Mouse (Mus musculus) heart, embryonic 11.5 days (tissue): Measurements from ENCODE around the gene Slc24a4. TPM values are rescaled to one million over a fixed set of nuclear protein-coding genes. Genes with fewer than 3 reads are reported as not detected.

Experiments used
- ATAC-seq: fragments of 200-750 bp; cut with Nextera tagmentation; replicated peaks from 2 replicates; pipeline ENCODE4 v1.8.0; 2017; ENCODE audit warnings: moderate library complexity; ENCODE audit not compliant: insufficient number of reproducible peaks, low FRiP score, low TSS enrichment
- H3K27ac ChIP-seq: fragments of 300-500 bp; sonication (generic); 2 replicates; pipeline ENCODE4 v1.5.1; 2014; ENCODE audit warnings: mild to moderate bottlenecking, low read depth, low read length
- H3K27me3 ChIP-seq: fragments of 300-500 bp; sonication (generic); 2 replicates; pipeline ENCODE4 v1.6.1; 2014; ENCODE audit warnings: mild to moderate bottlenecking, low read length, mixed read lengths; ENCODE audit not compliant: control insufficient read depth, insufficient read depth
- H3K36me3 ChIP-seq: fragments of 300-500 bp; sonication (generic); 2 replicates; pipeline ENCODE4 v1.6.1; 2014; ENCODE audit warnings: mild to moderate bottlenecking, low read length, moderate library complexity, mixed read lengths; ENCODE audit not compliant: control insufficient read depth, insufficient read depth
- H3K4me1 ChIP-seq: fragments of 300-500 bp; sonication (generic); 2 replicates; pipeline ENCODE4 v1.6.1; 2014; ENCODE audit warnings: low read length; ENCODE audit not compliant: control insufficient read depth, insufficient read depth
- H3K4me2 ChIP-seq: fragments of 300-500 bp; sonication (generic); 2 replicates; pipeline ENCODE4 v1.6.1; 2014; ENCODE audit warnings: mild to moderate bottlenecking, moderate library complexity
- H3K4me3 ChIP-seq: fragments of 300-500 bp; sonication (generic); 2 replicates; pipeline ENCODE4 v1.5.1; 2014; ENCODE audit warnings: low read depth, low read length
- H3K9ac ChIP-seq: fragments of 300-500 bp; sonication (generic); 2 replicates; pipeline ENCODE4 v1.6.1; 2014; ENCODE audit warnings: mild to moderate bottlenecking, low read depth, low read length, moderate library complexity
- H3K9me3 ChIP-seq: fragments of 300-500 bp; sonication (generic); replicated peaks from 2 replicates; pipeline ENCODE4 v1.6.1; 2016; ENCODE audit warnings: low read length; ENCODE audit not compliant: control insufficient read depth
- WGBS: fragments of 180-500 bp; shearing (Covaris S2); extraction: QIAGEN DNeasy Blood & Tissue Kit; methylation state at CpG from one replicate; pipeline ENCODE4 v1.1.7; 2014; ENCODE audit not compliant: insufficient replicate concordance; 5-methylcytosine and 5-hydroxymethylcytosine counted together
- polyA plus RNA-seq: library from polyadenylated mRNA; unstranded; fragments of >200 nt; fragmentation: Nextera tagmentation; extraction: Ambion mirVana; gene quantifications from 2 replicates; pipeline ENCODE4 v1.2.1, GENCODE M21; 2014

The Slc24a4 gene
- polyA plus RNA-seq, 1 experiment from 2014 or later, result 1.8 TPM

GRCm38 (mm10) chr12:102113391-102113790, 15.1 kb upstream of the Slc24a4 start:
- peaks cover 9% of the 10 kb centered on the region for H3K4me1 ChIP-seq
- no peak overlapping the region for H3K4me2 ChIP-seq
- H3K9ac ChIP-seq, result no peak overlapping the region
- H3K36me3 ChIP-seq, result no peaks in the 10 kb centered on the region
- H3K27me3 ChIP-seq, result no peaks in the 10 kb centered on the region
- no peak for ATAC-seq
- H3K9me3 ChIP-seq, result no peaks in the 10 kb centered on the region
- 57% methylated on average over 3 of the region's 3 CpGs for WGBS
- no peak overlapping the region for H3K27ac ChIP-seq
- no peak overlapping the region for H3K4me3 ChIP-seq

- H3K27ac ChIP-seq, result no peak overlapping the region
- ATAC-seq, result no peak
- WGBS, result 77% methylated on average over 3 of the region's 3 CpGs
- H3K9ac ChIP-seq, result no peak overlapping the region
- H3K36me3 ChIP-seq, result no peaks in the 10 kb centered on the region
- no peaks in the 10 kb centered on the region for H3K9me3 ChIP-seq
- peaks cover 10% of the 10 kb centered on the region for H3K4me1 ChIP-seq
- no peaks in the 10 kb centered on the region for H3K27me3 ChIP-seq
- no peak overlapping the region for H3K4me2 ChIP-seq
- H3K4me3 ChIP-seq, result no peak overlapping the region
Observed at GRCm38 (mm10) chr12:102116580-102116979, 12.0 kb upstream of the Slc24a4 start.

GRCm38 (mm10) chr12:102118014-102118413, 10.5 kb upstream of the Slc24a4 start:
- Histone ChIP-seq H3K9ac (no peak overlapping the region), H3K4me3 (no peak overlapping the region), H3K9me3 (no peaks in the 10 kb centered on the region), H3K27me3 (no peaks in the 10 kb centered on the region), H3K27ac (no peak overlapping the region; the same call in 1 of the 2 replicates), H3K4me2 (no peak overlapping the region), H3K36me3 (no peaks in the 10 kb centered on the region), H3K4me1 (peaks cover 10% of the 10 kb centered on the region)
- 18% methylated on average over 7 of the region's 7 CpGs for WGBS
- ATAC-seq, result no peak

GRCm38 (mm10) chr12:102127601-102128000, 932 bp upstream of the Slc24a4 start:
- Histone ChIP-seq H3K27me3 (peaks cover 42% of the 10 kb centered on the region), H3K9ac (no peak overlapping the region), H3K27ac (no peak overlapping the region), H3K9me3 (no peaks in the 10 kb centered on the region), H3K36me3 (no peaks in the 10 kb centered on the region), H3K4me2 (peak overlapping the region; percentile 98), H3K4me1 (peaks cover 5% of the 10 kb centered on the region), H3K4me3 (peak overlapping the region; percentile 60)
- WGBS, result 9% methylated on average over 7 of the region's 7 CpGs
- ATAC-seq, result no peak

GRCm38 (mm10) chr12:102128791-102129507, 416 bp downstream of the Slc24a4 start:
- Histone ChIP-seq H3K4me1 (peaks cover 5% of the 10 kb centered on the region), H3K9ac (peak overlapping the region; percentile 57), H3K4me3 (peak overlapping the region; percentile 60), H3K4me2 (peak overlapping the region; percentile 98), H3K27me3 (peaks cover 45% of the 10 kb centered on the region), H3K36me3 (no peaks in the 10 kb centered on the region), H3K27ac (no peak overlapping the region), H3K9me3 (no peaks in the 10 kb centered on the region)
- ATAC-seq, result peak; percentile 74
- WGBS, result under 1% methylated on average over 73 of the region's 73 CpGs

GRCm38 (mm10) chr12:102129508-102130030, 1.0 kb downstream of the Slc24a4 start:
- no peak for ATAC-seq
- WGBS, result under 1% methylated on average over 14 of the region's 14 CpGs

GRCm38 (mm10) chr12:102139710-102140109, 11.2 kb downstream of the Slc24a4 start:
- 55% methylated on average over 10 of the region's 10 CpGs for WGBS
- H3K27ac ChIP-seq, result no peak overlapping the region
- H3K9ac ChIP-seq, result no peak overlapping the region

More at GRCm38 (mm10) chr12:102129508-102130030, 1.0 kb downstream of the Slc24a4 start:
- H3K27ac ChIP-seq, result no peak overlapping the region
- peak overlapping the region; percentile 57 for H3K9ac ChIP-seq
- peak overlapping the region; percentile 98 for H3K4me2 ChIP-seq
- H3K4me3 ChIP-seq, result peak overlapping the region; percentile 60
- peaks cover 45% of the 10 kb centered on the region for H3K27me3 ChIP-seq
- H3K36me3 ChIP-seq, result no peaks in the 10 kb centered on the region
- H3K4me1 ChIP-seq, result peaks cover 5% of the 10 kb centered on the region
- no peaks in the 10 kb centered on the region for H3K9me3 ChIP-seq

GRCm38 (mm10) chr12:102141330-102141729, 12.8 kb downstream of the Slc24a4 start:
- WGBS, result 60% methylated on average over 5 of the region's 5 CpGs
- Histone ChIP-seq H3K27me3 (no peaks in the 10 kb centered on the region), H3K27ac (no peak overlapping the region), H3K4me2 (no peak overlapping the region), H3K9ac (no peak overlapping the region), H3K9me3 (no peaks in the 10 kb centered on the region), H3K4me1 (no peaks in the 10 kb centered on the region), H3K4me3 (no peak overlapping the region), H3K36me3 (no peaks in the 10 kb centered on the region)
- no peak for ATAC-seq

More at GRCm38 (mm10) chr12:102139710-102140109, 11.2 kb downstream of the Slc24a4 start:
- no peaks in the 10 kb centered on the region for H3K4me1 ChIP-seq
- no peaks in the 10 kb centered on the region for H3K36me3 ChIP-seq
- no peak overlapping the region for H3K4me2 ChIP-seq
- no peak overlapping the region for H3K4me3 ChIP-seq
- no peak for ATAC-seq
- H3K27me3 ChIP-seq, result no peaks in the 10 kb centered on the region; the same call in 1 of the 2 replicates
- no peaks in the 10 kb centered on the region for H3K9me3 ChIP-seq
